Mouse (Mus musculus) myocyte (in vitro differentiated cells): Measurements from ENCODE around the gene Ly86.

Source experiments
- MAX ChIP-seq: IDR thresholded peaks from one replicate; pipeline ENCODE4 v1.6.1; 2011; ENCODE audit warnings: low read depth, mild to moderate bottlenecking, control low read depth
- MYOD1 ChIP-seq, 3 experiments: IDR thresholded peaks; one replicate each; pipeline ENCODE4 v1.6.1; 2011; ENCODE audit warnings: control low read depth in 2 of 3, low read depth in 2 of 3, mild to moderate bottlenecking in 2 of 3, moderate library complexity in 1 of 3; ENCODE audit not compliant: insufficient read length in 2 of 3, control insufficient read depth in 1 of 3
- POLR2A ChIP-seq: IDR thresholded peaks from one replicate; pipeline ENCODE4 v1.6.1; 2011; ENCODE audit warnings: low read depth, mild to moderate bottlenecking, control low read depth, moderate library complexity; ENCODE audit not compliant: insufficient read length
- POLR2AphosphoS2 ChIP-seq: IDR thresholded peaks from one replicate; pipeline ENCODE4 v1.6.1; 2011; ENCODE audit warnings: low read depth, control low read depth; ENCODE audit not compliant: insufficient read length
- TCF12 ChIP-seq: IDR thresholded peaks from one replicate; pipeline ENCODE4 v1.6.1; 2011; ENCODE audit warnings: mild to moderate bottlenecking, control low read depth; ENCODE audit not compliant: poor library complexity, insufficient read depth, severe bottlenecking

- TF ChIP-seq MYOD1 (IDR thresholded peaks at IDR 0.05; ENCODE audit: control insufficient read depth in 1 of 3, insufficient read length in 2 of 3, low read depth in 2 of 3) (no peak), POLR2A (no peak), POLR2AphosphoS2 (no peak), MAX (no peak), TCF12 (no peak)
Measured at GRCm38 (mm10) chr13:37355642-37356331, 10.8 kb downstream of the Ly86 start.
